Mouse (Mus musculus) ES-Bruce4 (cell line): ENCODE data around the gene Psmd11. TPM values are rescaled to one million over a fixed set of nuclear protein-coding genes. Genes with fewer than 3 reads are reported as not detected.
"Not testable (repeated sequence)": the region's sequence is repeated elsewhere in the genome, so short reads cannot be mapped to it uniquely, and the experiment has no call there.

Experiments used
- H3K27ac ChIP-seq: 2 replicates; pipeline ENCODE4 v1.5.1; 2012; ENCODE audit warnings: low read length, inconsistent platforms; ENCODE audit not compliant: insufficient read depth
- H3K27me3 ChIP-seq: 2 replicates; pipeline ENCODE4 v1.6.1; 2012; ENCODE audit warnings: mild to moderate bottlenecking, low read length, inconsistent platforms; ENCODE audit not compliant: control insufficient read depth, poor library complexity, insufficient read depth, severe bottlenecking
- H3K36me3 ChIP-seq: 2 replicates; pipeline ENCODE4 v1.6.1; 2012; ENCODE audit warnings: inconsistent platforms, mild to moderate bottlenecking, low read length, moderate library complexity; ENCODE audit not compliant: control insufficient read depth, poor library complexity, insufficient read depth, severe bottlenecking
- H3K4me1 ChIP-seq: one replicate; pipeline ENCODE4 v1.8.1; 2011; ENCODE audit warnings: low read length; ENCODE audit not compliant: control insufficient read depth, insufficient read depth
- H3K4me3 ChIP-seq: 2 replicates; pipeline ENCODE4 v1.5.1; 2011; ENCODE audit warnings: low read depth, mild to moderate bottlenecking, low read length
- H3K9ac ChIP-seq: 2 replicates; pipeline ENCODE4 v1.6.1; 2012; ENCODE audit warnings: low read depth, mild to moderate bottlenecking, inconsistent platforms; ENCODE audit not compliant: poor library complexity, severe bottlenecking
- H3K9me3 ChIP-seq: replicated peaks from 2 replicates; pipeline ENCODE4 v1.6.1; 2012; ENCODE audit warnings: mild to moderate bottlenecking, low read length, inconsistent platforms; ENCODE audit not compliant: control insufficient read depth, poor library complexity, insufficient read depth, severe bottlenecking
- CTCF ChIP-seq: IDR thresholded peaks from one replicate; pipeline ENCODE4 v1.8.1; 2011; ENCODE audit warnings: low read depth, low read length
- EP300 ChIP-seq: IDR thresholded peaks from 2 replicates; pipeline ENCODE4 v1.6.1; 2011; ENCODE audit warnings: low read depth, low read length; ENCODE audit not compliant: insufficient read depth
- POLR2A ChIP-seq: IDR thresholded peaks from one replicate; pipeline ENCODE4 v1.8.1; 2011; ENCODE audit warnings: low read length; ENCODE audit not compliant: insufficient read depth
- polyA plus RNA-seq: library from polyadenylated mRNA; stranded (reverse); fragments of >200 nt; gene quantifications from 2 replicates; pipeline ENCODE4 v1.2.4, GENCODE M21; 2011; ENCODE audit warnings: low read depth; ENCODE audit not compliant: missing spikeins, insufficient read depth, insufficient read length

Gene Psmd11
- polyA plus RNA-seq: 261 TPM in 2 replicates

GRCm38 (mm10) chr11:80428381-80429008, at the start of gene Psmd11:
Gene Psmd11 (plus strand): TSS chr11:80428615.
- no peaks in the 10 kb centered on the region for H3K4me1 ChIP-seq
- H3K9me3 ChIP-seq: no peaks in the 10 kb centered on the region
- H3K9ac ChIP-seq: peak within 1 kb of the TSS; percentile 98
- H3K4me3 ChIP-seq: peak within 1 kb of the TSS; percentile 93
- H3K27me3 ChIP-seq: no peaks in the 10 kb centered on the region
- H3K36me3 ChIP-seq: peaks cover 19% of the 10 kb centered on the region
- peak; percentile 84 for TF ChIP-seq POLR2A
- peak; percentile 67 for TF ChIP-seq CTCF
- TF ChIP-seq EP300: no peak
- H3K27ac ChIP-seq: no peak within 1 kb of the TSS

- H3K36me3 ChIP-seq, H3K27me3 ChIP-seq, H3K27ac ChIP-seq, H3K4me3 ChIP-seq, H3K4me1 ChIP-seq, H3K9ac ChIP-seq, H3K9me3 ChIP-seq: not testable (repeated sequence)
These were observed 49.2 kb upstream of the Psmd11 start for GRCm38 (mm10) chr11:80379184-80379583.

DNA sequence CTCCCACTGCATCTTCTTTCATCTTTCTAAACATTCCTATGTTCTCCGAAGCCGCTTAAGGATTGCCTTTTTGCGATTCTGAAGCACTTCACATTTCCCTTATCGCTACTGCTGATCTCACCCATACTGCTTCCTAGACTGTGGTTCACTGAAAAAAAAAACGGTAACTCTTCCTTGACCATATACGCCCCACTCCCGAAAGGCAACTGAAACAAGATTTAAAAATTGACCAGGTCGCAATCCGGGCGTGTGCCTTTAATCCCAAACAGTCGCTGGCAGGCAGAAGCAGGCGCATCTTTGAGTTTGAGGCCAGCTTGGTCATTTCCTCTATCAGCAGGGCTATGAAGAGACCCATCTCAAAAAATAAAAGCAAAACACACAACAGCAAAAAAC, 45.8 kb upstream of the Psmd11 start:
- peak overlapping the region; percentile 46 for H3K27ac ChIP-seq
- no peaks in the 10 kb centered on the region for H3K27me3 ChIP-seq
- TF ChIP-seq EP300 (no peak), CTCF (no peak), POLR2A (no peak)

DNA sequence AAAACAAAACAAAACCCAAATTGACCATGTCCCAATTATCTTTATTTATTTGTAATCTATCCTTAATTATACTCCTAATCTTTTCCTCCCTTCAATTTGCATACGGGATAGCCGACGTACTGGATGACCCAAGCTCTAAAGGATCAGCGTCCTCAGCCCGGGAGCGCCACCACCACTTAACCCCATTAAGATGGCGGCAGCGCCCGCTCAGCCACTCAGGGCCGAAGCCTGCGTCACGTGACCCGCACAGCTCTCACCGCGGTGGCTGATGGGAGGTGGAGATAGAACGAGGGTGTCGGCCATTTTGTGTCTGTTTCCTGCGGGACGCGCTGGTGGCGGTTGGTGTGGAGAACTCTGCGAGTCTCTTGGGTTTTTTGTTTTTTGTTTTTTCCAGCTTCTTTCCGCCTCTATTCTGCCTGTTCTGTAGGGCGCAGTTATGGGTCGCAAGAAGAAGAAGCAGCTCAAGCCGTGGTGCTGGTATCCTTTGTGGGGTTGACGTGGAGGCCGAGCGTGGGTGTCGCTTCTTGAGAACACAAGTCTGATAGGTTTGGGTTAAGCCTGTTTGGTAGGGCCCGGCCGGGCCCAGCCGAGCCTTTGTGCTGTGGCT, 45.3 kb upstream of the Psmd11 start, which contains the start of gene Zfp207:
Zfp207 (plus strand) TSS at position 261 of the 607 bp plus-strand sequence.
- no peak for TF ChIP-seq CTCF
- peak; percentile 48; the same call in 1 of the 2 replicates for TF ChIP-seq EP300
- peak; percentile 91 for TF ChIP-seq POLR2A
- peaks cover 36% of the 10 kb centered on the region for H3K36me3 ChIP-seq
- peak within 1 kb of the TSS; percentile 95 for H3K4me3 ChIP-seq
- no peaks in the 10 kb centered on the region for H3K27me3 ChIP-seq
- peak within 1 kb of the TSS; percentile 97 for H3K9ac ChIP-seq
- peaks cover 2% of the 10 kb centered on the region for H3K4me1 ChIP-seq
- H3K27ac ChIP-seq: peak within 1 kb of the TSS; percentile 46
- H3K9me3 ChIP-seq: no peaks in the 10 kb centered on the region

More for the DNA sequence above, 45.8 kb upstream of the Psmd11 start:
- peaks cover 31% of the 10 kb centered on the region for H3K36me3 ChIP-seq
- peak overlapping the region; percentile 95 for H3K4me3 ChIP-seq
- H3K4me1 ChIP-seq: peaks cover 2% of the 10 kb centered on the region
- no peaks in the 10 kb centered on the region for H3K9me3 ChIP-seq
- peak overlapping the region; percentile 97 for H3K9ac ChIP-seq

GRCm38 (mm10) chr11:80383626-80384046, 44.8 kb upstream of the Psmd11 start:
- H3K36me3 ChIP-seq: peaks cover 41% of the 10 kb centered on the region
- no peaks in the 10 kb centered on the region for H3K9me3 ChIP-seq
- H3K27ac ChIP-seq: peak overlapping the region; percentile 21
- H3K9ac ChIP-seq: peak overlapping the region; percentile 97
- TF ChIP-seq EP300 (no peak), POLR2A (no peak), CTCF (no peak)
- H3K4me3 ChIP-seq: peak overlapping the region; percentile 95
- no peaks in the 10 kb centered on the region for H3K27me3 ChIP-seq
- peaks cover 2% of the 10 kb centered on the region for H3K4me1 ChIP-seq

DNA sequence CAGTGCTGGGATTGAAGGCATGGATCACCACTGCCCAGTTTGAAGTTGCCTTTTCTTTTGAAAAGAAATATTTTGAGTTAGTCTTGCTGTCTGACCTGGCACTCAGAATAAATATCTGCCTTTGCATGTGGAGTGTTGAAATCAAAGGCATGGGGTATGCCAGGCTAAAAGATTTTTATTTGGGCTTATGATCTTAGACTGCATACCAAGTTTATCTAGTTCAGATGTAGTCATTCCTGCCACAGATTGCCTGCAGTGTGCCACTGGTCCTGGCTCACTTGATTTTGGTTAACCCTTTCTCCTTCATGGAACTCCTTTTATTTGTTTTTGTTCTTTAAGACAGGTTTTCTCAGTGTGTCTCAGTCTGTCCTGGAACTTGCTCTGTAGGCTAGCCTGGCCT, 44.0 kb upstream of the Psmd11 start:
- H3K27ac ChIP-seq: no peak overlapping the region
- no peaks in the 10 kb centered on the region for H3K27me3 ChIP-seq
- TF ChIP-seq EP300 (no peak), CTCF (no peak), POLR2A (no peak)
- peak overlapping the region; percentile 95 for H3K4me3 ChIP-seq
- H3K36me3 ChIP-seq: peaks cover 48% of the 10 kb centered on the region
- H3K9ac ChIP-seq: peak overlapping the region; percentile 97
- peaks cover 2% of the 10 kb centered on the region for H3K4me1 ChIP-seq
- H3K9me3 ChIP-seq: no peaks in the 10 kb centered on the region
